Mouse (Mus musculus) liver, adult 2 months (tissue): ENCODE data around the gene Sema6b.

Experiments used
- CTCF ChIP-seq: fragments of 200-500 bp; IDR thresholded peaks from 2 replicates; pipeline ENCODE4 v1.5.1; 2011; ENCODE audit warnings: low read depth, low read length, control low read depth
- POLR2A ChIP-seq: fragments of 200-500 bp; IDR thresholded peaks from 2 replicates; pipeline ENCODE4 v1.6.1; 2011; ENCODE audit warnings: low read length, control low read depth; ENCODE audit not compliant: insufficient read depth; ENCODE audit errors: extremely low read depth

DNA sequence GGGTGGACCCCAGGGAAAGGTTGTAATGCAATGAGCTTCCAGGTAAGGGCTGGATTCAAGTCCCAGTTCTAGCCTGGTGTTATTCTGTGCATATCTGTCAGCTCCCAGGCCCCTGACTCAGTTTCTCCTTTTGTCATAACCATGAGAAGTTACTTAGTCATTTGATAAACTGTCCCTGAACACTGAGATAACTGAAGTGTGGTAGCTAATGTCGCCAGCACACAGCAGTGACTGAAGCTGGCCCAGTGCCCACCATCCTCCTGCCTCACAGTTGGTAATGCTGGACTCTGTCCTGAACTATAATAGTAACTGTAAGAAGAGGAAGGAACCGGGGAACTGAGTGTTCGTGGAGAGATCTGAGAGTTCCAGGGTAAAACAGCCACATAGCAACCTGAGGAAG is 24.4 kb upstream of the Sema6b start:
- TF ChIP-seq CTCF (no peak), POLR2A (no peak)
